Mouse (Mus musculus) monocyte, adult 59 days (primary cell): ENCODE measurements around the gene Hsp90b1. TPM values are rescaled to one million over a fixed set of nuclear protein-coding genes. Genes with fewer than 3 reads are reported as not detected.

Experiments used
- total RNA-seq, 2 experiments: library from RNA; stranded (reverse); gene quantifications; one replicate each; pipeline ENCODE4 v1.2.4; 2023

Gene Hsp90b1
- 100 to 1,000 TPM; 422 to 438 TPM for total RNA-seq

DNA sequence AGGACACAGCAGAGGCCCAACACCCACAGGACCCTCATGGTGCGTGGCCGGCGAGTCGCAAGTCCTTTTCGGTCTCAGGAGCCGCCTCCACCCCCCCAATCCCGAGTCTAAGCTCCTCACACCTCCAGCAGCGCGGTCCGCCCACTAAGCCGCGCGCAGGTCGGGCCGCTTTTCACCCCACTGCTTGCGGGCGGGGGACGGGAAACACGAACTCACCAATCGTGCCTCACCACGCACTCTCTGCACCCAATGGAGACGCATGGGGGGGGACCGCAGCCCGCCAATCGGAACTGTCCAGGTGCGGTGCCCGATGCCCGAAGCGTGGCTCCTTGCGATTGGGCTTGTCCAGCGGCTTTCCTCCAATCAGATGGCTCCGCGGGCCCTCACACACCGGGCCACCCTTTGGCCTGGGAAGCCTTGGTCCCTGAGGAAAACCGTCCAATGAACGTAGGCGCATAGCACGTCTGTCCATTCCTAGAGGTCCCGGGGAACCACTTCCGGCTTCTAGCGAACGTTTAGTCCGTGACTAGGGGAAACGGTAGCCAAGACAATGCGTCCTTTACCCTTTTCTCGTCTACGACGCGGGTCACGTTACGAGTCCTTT, at the start of gene Hsp90b1, which contains the start of gene Ttc41:
Gene Hsp90b1, minus strand, starts transcription at position 192 of the 604 bp plus-strand sequence.
Gene Ttc41, plus strand, starts transcription at position 494 of the 604 bp plus-strand sequence.

Other genes with a start within 250 kb of the Hsp90b1 start
- gene Syn3, start 206.6 kb downstream of the Hsp90b1 start, total RNA-seq, result not detected
- gene Ttc41, start 302 bp upstream of the Hsp90b1 start, total RNA-seq, result 1 to 10 TPM in 1 of 2 experiments, under 1 TPM in 1; 0.63 to 1.1 TPM
- 1 to 10 TPM; 2.6 to 2.7 TPM for gene Gm49358, start 58.5 kb upstream of the Hsp90b1 start, total RNA-seq
- 1 to 10 TPM; 6.2 to 7.9 TPM for gene Nt5dc3, start 73.5 kb upstream of the Hsp90b1 start, total RNA-seq